Mouse (Mus musculus) natural killer cell, adult 2 months (primary cell): ENCODE results near the gene Klri2.
"Not testable (repeated sequence)": the region's sequence is repeated elsewhere in the genome, so short reads cannot be mapped to it uniquely, and the experiment has no call there.

Experiments
- DNase-seq, 2 experiments: peaks; one replicate each; pipeline ENCODE4 v3.0.0; 2022; ENCODE audit warnings: low spot score in 2 of 2

Gene Klri2

GRCm38 (mm10) chr6:129740069-129740721, at the start of gene Klri2:
TSS of gene Klri2 (minus strand) at chr6:129740484.
- no peak for DNase-seq

GRCm38 (mm10) chr6:129784170-129784569, 43.9 kb upstream of the Klri2 start, which contains the start of gene Gm156:
TSS of gene Gm156 (minus strand) at chr6:129784270.
- DNase-seq = not testable (repeated sequence)

DNA sequence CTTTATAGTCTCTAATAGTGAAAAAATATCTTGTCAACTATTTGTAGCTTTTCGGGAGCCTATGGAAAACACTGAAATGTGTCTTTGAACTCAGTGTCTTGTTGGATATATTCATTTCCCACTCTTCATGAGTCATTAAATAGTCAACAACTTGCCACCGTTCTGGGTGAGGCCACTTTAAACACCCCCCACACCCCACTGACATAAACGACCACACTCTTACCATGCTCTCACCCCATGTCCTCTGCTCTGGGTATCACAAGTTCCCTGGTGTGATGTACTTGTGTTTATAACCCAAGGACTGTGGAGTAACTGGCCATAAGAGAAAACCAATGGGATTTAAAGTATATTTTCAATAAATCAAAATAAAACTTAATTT, 7.4 kb upstream of the Klri2 start:
- peak; percentile 72 to 89 for DNase-seq

DNA sequence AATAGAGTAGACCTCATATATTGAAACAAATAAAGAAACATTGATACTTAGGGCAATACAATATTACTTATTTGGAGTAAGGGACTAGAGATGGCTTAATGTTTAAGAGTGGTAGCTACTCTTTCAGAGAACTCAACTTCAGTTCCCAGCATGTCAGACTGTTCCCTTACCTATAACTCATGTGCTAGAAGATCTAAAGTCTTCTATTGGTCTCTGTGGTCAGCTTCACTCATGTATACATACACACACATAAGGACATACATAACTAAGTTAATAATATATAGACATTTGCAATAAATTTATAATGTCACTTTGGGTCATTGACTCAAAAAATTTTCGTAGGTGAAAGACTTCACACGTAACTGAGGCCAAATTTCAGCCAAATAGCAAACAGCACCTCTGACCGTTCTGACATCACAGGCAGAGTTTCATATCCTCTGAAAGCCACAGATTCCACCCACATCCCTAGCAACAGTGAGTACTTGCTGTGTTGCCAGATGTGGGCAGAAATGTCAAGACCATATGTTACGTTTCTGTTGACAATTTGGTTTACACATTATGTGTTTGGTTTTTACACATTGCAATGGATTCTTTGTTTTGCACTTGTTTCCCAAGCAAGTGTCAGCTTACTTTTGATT, 6.9 kb upstream of the Klri2 start:
- peak; percentile 78 to 93 for DNase-seq

- peak; percentile 70 to 86 for DNase-seq
Observed at GRCm38 (mm10) chr6:129746151-129746550, 5.9 kb upstream of the Klri2 start.

- DNase-seq = peak; percentile 42 to 71
Observed at GRCm38 (mm10) chr6:129736414-129736813, 3.9 kb downstream of the Klri2 start.

DNA sequence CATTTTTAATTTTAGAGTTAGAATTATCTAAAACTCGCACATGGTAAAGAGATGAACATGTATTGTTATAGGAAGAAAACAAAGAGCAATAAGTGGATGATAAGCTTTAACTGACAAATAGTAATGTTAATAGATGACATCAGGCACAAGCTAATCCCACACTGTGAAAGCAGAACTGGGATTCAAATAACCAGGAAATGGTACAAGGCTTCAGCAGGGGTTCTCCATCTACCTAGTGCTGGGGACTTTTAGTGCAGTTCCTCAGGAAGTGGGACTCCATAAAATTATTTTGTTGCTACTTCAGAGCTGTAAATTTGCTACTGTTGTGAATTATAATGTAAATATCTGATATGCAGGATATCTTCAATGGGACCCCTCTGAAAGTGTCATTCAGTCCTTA, 13.0 kb downstream of the Klri2 start:
- no peak for DNase-seq

GRCm38 (mm10) chr6:129721390-129721789, 18.9 kb downstream of the Klri2 start:
- no peak for DNase-seq

DNA sequence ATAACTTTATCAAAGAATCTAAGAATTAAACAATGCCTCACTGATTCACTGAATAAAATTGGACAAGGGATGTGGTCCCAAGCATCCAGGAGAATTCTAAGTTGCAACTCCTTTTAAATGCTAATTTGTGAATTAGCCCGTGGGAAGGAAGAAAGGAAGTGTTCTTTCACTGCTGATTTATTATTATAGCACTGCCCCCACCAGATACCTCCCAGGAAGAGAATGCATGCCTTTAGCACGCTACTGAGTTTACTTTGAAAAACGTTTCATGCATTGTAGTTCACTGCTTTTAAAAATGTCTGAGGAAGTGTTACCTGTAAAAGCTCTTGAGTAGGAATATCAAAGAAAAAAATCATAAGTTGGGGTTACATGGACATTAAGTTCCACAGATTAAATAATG, 19.8 kb downstream of the Klri2 start:
- no peak for DNase-seq

DNA sequence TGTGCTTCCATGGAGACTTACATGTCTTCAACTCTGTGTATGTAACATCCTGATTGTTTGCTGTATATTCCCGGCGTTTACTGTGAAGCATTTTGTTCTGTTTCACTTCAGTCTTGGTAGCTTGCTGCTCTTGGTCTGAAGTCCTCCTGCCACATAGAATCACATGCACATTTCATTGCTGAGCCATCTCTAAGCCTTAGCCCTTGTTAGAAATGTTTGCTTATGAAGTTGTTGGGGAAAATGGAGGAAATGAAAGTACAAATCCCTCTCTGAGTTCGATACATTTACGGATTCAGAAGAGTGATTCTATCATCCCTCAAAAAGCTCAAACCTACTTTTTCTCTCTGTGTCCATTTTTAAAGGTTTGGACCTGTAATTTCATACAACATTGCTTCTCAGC, 23.3 kb downstream of the Klri2 start, which contains the start of gene Klri1:
Gene Klri1, minus strand, starts transcription at position 101 of the 400 bp plus-strand sequence.
- DNase-seq = no peak

- DNase-seq = no peak
Observed at GRCm38 (mm10) chr6:129713566-129713965, 26.7 kb downstream of the Klri2 start.

DNA sequence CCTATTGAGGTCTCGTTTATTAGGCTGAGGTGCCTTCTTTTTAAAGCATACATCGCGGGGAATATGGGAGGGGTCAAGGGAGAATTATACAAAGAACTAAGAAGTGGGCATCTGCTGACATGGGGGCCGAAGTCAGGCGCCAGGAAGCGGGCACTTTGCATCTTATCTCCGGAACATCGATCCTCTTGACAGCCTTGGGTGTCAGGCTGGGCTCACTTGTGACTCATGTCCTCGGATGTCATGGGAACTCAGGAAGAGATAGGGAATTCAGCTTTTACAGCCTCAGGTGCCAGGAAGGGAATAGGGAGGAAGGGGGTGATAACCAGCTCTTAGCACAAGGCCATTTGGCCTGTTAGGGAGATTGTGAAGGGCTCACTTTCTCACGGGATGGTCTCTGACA, 48.8 kb downstream of the Klri2 start:
- not testable (repeated sequence) for DNase-seq

DNA sequence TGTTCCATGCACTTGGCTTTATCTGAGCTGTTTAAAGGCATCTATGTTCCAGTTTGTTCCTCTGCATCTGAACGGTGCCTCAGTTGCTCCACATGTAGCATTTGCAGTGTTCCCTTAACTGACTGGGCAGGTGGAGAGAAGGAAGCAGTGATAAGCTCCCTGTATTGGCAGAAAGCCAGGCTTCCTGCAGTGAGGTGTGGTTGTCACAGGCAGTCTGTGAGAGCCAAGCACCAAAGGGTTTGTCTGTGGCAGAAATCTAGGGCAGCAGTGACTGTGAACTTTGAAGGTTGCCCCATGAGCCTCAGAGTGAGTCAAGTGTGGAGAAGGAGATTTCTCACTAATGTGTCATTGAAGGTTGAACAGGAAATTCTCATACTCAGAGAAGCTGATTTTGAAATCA, 59.9 kb downstream of the Klri2 start:
- peak; percentile 60 to 69 for DNase-seq
